Mouse (Mus musculus) layer of hippocampus, adult 2 months (tissue): ENCODE data around the gene Phpt1. TPM values are rescaled to one million over a fixed set of nuclear protein-coding genes. Genes with fewer than 3 reads are reported as not detected.

Experiments
- DNase-seq, 2 experiments: peaks; one replicate each; pipeline ENCODE4 v3.0.0; 2022; ENCODE audit warnings: low spot score in 2 of 2
- H3K27ac ChIP-seq: fragments of 200-600 bp; 2 replicates; pipeline ENCODE4 v1.8.1; 2022
- H3K4me3 ChIP-seq: fragments of 200-600 bp; 2 replicates; pipeline ENCODE4 v1.8.1; 2022; ENCODE audit warnings: mild to moderate bottlenecking
- CTCF ChIP-seq: fragments of 200-600 bp; conservative IDR thresholded peaks from 2 replicates; pipeline ENCODE4 v1.8.1; 2022; ENCODE audit warnings: antibody characterized with exemption, mild to moderate bottlenecking, moderate library complexity
- long read RNA-seq, 2 experiments: library from polyadenylated mRNA; stranded (forward); transcript quantifications; one replicate each; pipeline ENCODE4 v2.0.0; 2021; ENCODE audit warnings: borderline mapping rate in 2 of 2
- total RNA-seq, 2 experiments: library from RNA; stranded (reverse); gene quantifications; 2 replicates each; pipeline ENCODE4 v1.2.3; 2021

Phpt1 gene
- total RNA-seq, result 10 to 100 TPM; 59.1 to 67.5 TPM
- long read RNA-seq, experiment 1, transcript Phpt1-201 (3 exons, 937 nt), result major isoform, 29 of 33 reads
- long read RNA-seq, experiment 1, partial matches to known transcripts, result 1 of 33 reads
- long read RNA-seq, experiment 1, other reads (novel, unspliced or antisense), result 3 of 33 reads
- long read RNA-seq, experiment 2, transcript Phpt1-201 (3 exons, 937 nt), result major isoform, 41 of 47 reads
- long read RNA-seq, experiment 2, partial matches to known transcripts, result 0 of 47 reads
- long read RNA-seq, experiment 2, other reads (novel, unspliced or antisense), result 6 of 47 reads

DNA sequence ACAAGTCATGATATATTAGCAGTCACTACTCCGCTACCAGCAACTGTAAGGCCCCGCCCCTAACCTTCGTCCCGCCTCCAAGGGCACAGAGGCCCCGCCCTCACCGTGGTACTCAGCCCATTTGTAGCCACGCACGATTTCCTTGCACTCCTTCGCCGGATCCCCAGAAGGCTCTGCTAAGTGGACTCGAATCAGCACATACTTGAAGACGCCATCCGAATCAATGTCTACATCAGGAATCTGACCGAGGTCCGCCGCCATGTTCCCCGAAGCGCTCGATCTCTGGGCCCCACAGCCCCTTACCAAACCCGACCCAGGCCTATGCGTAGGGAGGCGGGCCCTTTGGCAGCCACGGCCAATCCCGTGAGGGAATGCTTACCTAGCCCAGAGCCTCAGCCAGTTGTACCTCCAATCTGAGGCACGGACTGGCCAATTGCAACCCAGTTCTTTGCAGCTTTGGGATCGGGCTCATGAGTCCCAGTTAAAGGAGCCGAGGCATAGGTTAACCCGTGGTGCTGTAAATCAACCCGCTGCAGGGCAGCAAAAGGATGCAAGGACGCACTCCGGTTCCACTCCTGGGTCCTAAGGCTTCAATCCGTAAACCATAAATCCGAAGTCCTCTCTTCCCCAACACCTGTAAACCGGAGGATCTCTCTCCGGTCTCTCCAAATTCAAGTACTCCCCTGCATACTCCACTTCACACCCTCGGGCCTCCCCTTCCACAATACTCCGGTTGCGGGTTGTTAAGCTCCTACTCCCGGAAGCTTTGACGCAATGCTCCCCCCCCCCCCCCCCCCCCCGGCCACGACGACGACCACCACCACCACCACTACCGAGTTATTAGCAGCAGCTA lies at the start of gene Phpt1, which contains the start of gene Mamdc4:
TSS of gene Phpt1 (minus strand) at position 646 of the 853 bp plus-strand sequence.
TSS of gene Mamdc4 (minus strand) at position 267 of the 853 bp plus-strand sequence.
- Histone ChIP-seq H3K4me3 (peak within 1 kb of the TSS; percentile 60), H3K27ac (peak within 1 kb of the TSS; percentile 93)
- TF ChIP-seq CTCF, result no peak
- peak; percentile 94 to 97 for DNase-seq

DNA sequence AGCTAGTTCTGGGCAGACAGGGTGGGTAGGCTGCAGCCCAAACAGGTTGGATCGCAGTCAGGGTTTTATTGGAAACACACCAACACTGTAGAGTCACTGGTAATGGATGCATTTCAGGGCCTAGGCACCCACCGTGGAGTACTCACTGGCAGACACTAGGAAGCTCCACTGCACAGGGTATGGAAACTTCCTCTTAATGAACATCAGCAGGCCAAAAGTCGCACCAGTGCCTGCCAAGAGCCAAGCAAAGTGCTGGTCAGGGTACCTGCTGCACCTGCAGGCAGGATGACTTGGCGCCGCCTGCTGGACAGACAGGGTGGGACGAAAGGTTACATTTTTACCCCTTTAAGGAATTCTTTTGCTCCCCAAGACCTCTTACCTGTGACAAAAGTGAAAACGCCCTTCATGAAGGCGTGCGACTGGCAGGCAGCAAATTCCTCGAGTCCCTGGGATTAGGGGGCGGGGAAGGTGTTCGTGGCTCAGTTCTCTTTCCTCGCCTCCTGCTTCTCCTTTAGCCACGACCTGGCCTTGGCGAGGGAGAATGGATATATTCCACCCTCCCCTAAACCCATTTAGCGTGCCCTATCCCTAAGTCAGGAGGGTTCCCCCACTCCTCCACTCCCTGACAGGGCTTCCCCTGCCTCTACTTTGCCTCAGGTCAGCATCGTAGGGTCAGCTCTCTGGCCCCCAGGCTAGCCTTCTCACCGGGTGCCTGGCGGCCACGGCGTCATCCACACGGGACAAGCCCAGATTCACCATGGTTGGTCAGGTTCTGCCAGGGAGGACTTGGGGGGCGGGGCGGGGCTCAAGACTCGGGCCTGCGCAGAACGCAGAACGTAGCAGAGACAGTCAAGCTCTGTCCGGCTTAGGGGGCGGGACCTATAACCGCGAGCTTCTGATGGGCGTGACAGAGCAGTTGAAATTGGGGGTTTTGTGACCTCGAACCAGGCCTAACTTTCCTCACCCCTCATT lies 46.5 kb upstream of the Phpt1 start, which contains the start of gene Tmem141:
TSS of gene Tmem141 (minus strand) at position 777 of the 972 bp plus-strand sequence.
- peak; percentile 82 for TF ChIP-seq CTCF
- DNase-seq, result peak; percentile 80 to 88
- Histone ChIP-seq H3K27ac (peak within 1 kb of the TSS; percentile 88), H3K4me3 (peak within 1 kb of the TSS; percentile 72)

DNA sequence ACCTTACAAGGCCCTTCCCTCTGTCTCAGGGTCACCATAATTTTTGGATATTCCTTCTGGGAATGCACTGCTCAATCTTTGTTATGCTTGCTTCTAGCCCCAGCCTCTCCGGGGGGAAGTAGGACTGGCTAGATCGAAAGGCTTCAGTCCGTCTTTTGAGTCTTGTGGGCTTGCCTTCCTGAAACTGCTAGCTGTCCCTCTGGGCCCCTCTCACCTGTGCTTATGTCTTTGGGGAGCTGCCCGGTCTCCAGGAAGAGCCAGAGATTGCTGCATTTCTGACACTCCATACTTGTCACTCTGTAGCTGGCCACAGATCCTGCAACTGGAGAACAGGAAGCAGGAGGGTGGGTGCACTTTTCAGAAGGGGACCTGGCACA lies 45.8 kb upstream of the Phpt1 start:
- H3K4me3 ChIP-seq, result peak overlapping the region; percentile 72

DNA sequence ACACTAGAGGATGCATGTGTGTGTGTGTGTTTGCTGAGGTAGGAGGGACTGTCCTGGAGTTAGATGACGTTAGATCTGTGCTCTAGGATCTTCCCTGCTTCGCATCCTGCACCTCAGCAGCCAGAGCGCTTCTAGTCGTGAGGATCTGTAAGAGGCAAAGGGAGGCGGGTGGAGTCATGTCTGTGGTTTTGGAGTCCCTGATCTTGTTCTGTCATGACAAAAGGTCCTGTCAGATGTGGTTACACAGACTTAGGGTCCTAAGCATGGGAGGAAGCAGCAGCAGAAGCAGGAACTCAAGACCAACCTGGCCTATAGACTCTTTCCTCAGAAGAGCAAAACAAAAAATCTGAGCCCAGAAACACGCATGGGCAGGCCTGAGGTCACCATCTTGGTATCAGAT lies 45.4 kb upstream of the Phpt1 start:
- H3K27ac ChIP-seq, result peak overlapping the region; percentile 88; the same call in 1 of the 2 replicates
- H3K4me3 ChIP-seq, result no peak overlapping the region
- DNase-seq, result no peak
- no peak for TF ChIP-seq CTCF

More for the DNA sequence above, 45.8 kb upstream of the Phpt1 start:
- peak overlapping the region; percentile 88; the same call in 1 of the 2 replicates for H3K27ac ChIP-seq
- no peak for TF ChIP-seq CTCF
- no peak for DNase-seq

DNA sequence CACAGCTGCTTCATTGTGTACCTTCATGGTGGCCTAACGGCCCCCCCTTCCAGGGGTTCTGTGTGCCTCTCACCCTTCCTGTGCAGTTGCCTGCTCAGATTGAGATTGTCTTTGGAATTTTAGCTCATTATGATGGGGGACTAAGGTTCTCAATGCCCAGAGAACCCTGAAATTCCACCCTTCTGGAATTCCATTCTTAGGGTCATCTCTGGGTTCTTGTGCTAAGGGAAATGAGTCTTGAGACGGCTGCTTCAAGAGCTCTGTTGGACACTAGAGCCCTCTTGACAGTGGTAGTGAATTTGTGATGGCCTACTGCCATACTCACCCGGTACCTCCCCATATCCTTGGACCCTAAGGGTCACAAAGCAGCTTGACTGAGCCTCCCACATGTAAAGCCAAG lies 42.6 kb upstream of the Phpt1 start, which contains the start of gene Ccdc183:
TSS of gene Ccdc183 (minus strand) at position 101 of the 400 bp plus-strand sequence.
- no peak within 1 kb of the TSS for H3K4me3 ChIP-seq
- no peak for TF ChIP-seq CTCF
- no peak within 1 kb of the TSS for H3K27ac ChIP-seq
- DNase-seq, result no peak

DNA sequence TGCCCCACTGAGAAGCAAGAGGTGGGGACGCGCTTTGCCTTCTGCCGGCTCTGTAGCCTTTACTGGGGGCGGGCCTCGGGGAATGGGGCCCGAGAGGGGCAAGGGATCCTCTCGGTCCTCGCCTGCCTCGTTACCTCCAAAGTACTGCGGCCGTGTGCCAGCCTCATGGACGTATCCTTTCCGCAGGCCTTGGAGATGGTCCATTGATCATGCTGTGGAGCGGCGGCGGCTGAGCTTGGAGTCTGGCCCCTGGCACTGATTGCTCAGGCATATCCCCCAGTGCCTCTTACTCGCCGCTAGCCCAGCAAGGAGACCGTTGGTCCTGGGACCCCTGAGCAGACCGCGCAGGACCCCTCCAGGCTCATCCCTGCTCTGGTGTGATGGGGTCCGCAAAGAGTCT lies 41.4 kb upstream of the Phpt1 start:
- no peak for TF ChIP-seq CTCF
- Histone ChIP-seq H3K4me3 (no peak overlapping the region), H3K27ac (no peak overlapping the region)
- DNase-seq, result no peak

DNA sequence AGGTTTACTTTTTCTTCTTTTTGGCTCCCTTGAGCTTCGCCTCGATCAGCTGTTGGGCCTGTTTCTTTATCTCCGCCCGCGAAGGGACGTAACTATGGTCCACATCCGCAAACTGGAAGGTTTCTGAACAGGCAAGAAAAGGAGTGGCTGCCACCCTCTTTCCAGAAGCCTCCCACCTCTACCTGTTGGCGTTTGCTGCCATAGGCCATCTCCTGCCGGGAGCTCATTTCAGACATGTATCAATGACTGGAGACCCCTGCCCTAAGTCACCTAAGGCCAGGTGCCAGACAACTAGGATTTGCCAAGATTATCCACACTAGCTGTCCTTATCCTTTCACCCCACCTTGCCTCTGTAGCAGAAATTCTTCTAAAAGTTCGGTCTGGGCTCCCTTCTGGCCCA lies 33.6 kb upstream of the Phpt1 start:
- TF ChIP-seq CTCF, result no peak
- Histone ChIP-seq H3K4me3 (peak overlapping the region; percentile 79), H3K27ac (peak overlapping the region; percentile 97)
- no peak for DNase-seq

DNA sequence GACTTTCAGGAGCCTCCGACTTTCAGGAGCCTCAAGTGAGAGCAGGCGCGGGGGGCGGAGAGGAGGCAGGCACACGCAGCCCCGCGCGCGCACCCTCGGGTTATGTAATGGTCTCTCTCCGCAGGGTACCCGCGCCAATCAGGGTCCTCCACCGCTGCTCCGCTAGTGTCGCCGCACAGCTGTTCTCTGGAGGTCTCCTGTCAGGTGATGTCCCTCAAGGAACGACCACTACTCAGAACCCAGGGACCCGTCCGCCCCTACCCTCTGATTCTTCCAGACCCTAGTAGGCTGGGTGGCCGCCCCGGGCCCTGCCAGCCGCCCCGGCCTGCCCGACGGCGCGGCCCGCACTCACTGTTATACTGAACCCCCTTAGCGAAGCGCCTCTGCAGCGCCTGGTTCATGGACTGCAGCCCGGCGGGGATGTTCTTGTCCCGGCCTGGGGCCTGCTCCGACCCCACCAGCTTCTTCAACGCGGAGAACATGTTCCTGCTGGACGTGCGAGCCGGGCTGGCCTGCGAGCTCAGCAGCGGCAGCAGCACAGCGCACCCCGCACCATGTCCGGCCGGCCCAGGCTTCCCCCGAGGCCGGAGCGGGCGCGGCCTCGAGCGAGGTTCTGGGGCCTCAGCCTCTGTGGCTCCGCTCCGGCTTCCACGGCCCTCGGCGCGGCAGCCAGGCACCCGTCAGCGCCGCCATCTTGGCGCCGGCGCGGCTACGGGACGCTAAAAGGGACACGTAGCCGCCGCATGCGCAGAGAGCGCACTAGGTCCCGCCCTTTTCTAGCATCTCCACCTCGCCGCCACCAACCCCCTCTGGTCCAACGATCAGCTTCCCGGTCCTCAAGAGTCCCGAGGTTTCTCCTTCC lies 33.0 kb upstream of the Phpt1 start, which contains the start of gene Rabl6:
TSS of gene Rabl6 (minus strand) at position 761 of the 862 bp plus-strand sequence.
- peak; percentile 88 to 89 for DNase-seq
- Histone ChIP-seq H3K4me3 (peak within 1 kb of the TSS; percentile 79), H3K27ac (peak within 1 kb of the TSS; percentile 97)
- no peak for TF ChIP-seq CTCF

DNA sequence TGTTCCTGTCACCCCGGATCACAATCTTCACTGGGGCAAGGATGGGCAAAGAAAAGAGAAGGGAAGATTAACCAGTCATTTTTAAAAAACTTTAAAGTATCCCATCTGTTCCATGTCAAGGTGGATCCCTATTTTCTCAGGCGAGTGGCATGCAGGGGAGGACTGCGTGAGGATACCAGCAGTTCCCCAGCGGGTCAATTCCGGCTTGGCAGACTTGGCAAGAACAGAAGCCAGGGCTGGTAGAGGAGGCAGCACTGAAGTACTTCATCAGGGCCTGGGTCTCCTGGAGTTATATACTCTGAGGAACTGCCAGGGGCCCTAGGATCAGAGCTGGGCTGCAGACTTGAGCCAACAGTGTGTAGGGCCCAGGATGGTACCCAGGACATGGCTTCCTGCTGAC lies 27.5 kb upstream of the Phpt1 start:
- no peak for DNase-seq
- no peak overlapping the region for H3K27ac ChIP-seq
- no peak overlapping the region for H3K4me3 ChIP-seq
- TF ChIP-seq CTCF, result no peak

DNA sequence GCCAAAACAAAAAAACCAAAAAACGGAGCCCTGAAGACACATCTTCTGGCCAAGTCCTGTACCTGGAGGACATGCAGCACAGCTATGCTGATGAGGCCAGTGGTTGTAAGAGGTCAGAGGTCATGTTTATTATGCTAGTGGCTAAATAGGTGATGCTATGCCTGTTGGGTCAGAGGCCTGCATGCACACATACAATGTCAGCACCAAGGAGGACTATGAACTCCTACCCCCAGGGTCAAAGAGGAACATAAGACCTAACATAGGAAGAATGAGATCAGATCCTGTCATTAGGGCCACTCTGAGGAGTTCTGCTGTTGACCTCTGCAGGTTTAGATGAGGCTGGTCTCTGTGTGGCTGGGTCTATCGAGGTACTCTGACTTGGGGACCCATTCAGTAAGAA lies 25.0 kb upstream of the Phpt1 start:
- no peak for DNase-seq
- Histone ChIP-seq H3K27ac (no peak overlapping the region), H3K4me3 (no peak overlapping the region)
- no peak for TF ChIP-seq CTCF

DNA sequence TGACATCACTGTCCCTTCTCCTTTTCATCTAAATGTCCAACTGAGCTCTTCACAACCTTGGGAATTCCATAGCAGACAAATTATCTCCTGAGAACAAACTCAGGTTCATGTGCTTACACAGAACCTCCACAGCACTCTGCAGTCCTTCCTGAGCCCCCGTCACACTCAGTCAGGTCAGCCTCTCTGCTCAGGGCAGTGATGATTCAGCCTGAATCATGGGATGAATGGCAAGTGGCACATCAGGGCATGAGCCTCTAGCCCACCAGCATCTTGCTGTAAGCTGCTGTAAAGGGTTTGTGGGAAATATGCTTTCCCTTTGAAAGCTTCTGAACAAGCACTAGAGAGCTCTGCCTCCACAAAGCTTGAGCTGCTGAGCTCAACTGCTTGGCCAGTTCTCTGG lies 23.7 kb upstream of the Phpt1 start:
- H3K27ac ChIP-seq, result no peak overlapping the region
- no peak for DNase-seq
- no peak overlapping the region for H3K4me3 ChIP-seq
- no peak for TF ChIP-seq CTCF
